Mouse (Mus musculus) heart, adult 2 months (tissue): ENCODE measurements around the gene Ano10.
"Not testable (repeated sequence)": the region's sequence is repeated elsewhere in the genome, so short reads cannot be mapped to it uniquely, and the experiment has no call there.

Experiments
- CTCF ChIP-seq: fragments of 200-600 bp; IDR thresholded peaks from 2 replicates; pipeline ENCODE4 v1.8.1; 2022; ENCODE audit warnings: antibody characterized with exemption, mild to moderate bottlenecking, moderate library complexity
- POLR2A ChIP-seq: fragments of 200-500 bp; IDR thresholded peaks from 2 replicates; pipeline ENCODE4 v1.6.1; 2011; ENCODE audit warnings: mild to moderate bottlenecking, low read depth, low read length, control low read depth; ENCODE audit not compliant: insufficient read depth

DNA sequence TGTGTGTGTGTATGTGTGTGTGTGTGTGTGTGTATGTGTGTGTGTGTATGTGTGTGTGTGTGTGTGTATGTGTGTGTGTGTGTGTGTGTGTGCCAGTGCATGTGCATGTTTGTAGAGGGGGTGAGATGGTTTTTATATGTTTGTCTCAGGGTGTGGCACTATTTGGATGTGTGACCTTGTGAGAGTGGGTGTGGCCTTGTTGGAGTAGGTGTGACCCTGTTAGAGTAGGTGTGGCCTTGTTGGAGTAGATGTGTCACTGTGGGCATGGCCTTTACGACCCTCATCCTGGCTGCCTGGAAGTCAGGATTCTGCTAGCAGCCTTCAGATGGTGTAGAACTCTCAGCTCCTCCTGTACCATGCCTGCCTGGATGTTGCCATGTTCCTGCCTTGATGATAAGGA is 18.9 kb upstream of the Ano10 start:
- TF ChIP-seq CTCF, POLR2A: not testable (repeated sequence)
